Mouse (Mus musculus) testis, adult 2 months (tissue): ENCODE data around the gene Pdzd8.

Experiments used
- CTCF ChIP-seq: fragments of 200-500 bp; IDR thresholded peaks from 2 replicates; pipeline ENCODE4 v1.5.1; 2012; ENCODE audit warnings: low read depth, mild to moderate bottlenecking, inconsistent platforms, low read length, moderate library complexity; ENCODE audit not compliant: control insufficient read depth, insufficient read depth, insufficient replicate concordance
- POLR2A ChIP-seq: fragments of 200-500 bp; IDR thresholded peaks from 2 replicates; pipeline ENCODE4 v1.6.1; 2012; ENCODE audit warnings: low read depth, mild to moderate bottlenecking, inconsistent platforms, low read length, moderate library complexity; ENCODE audit not compliant: control insufficient read depth

GRCm38 (mm10) chr19:59336655-59337054 is 8.9 kb downstream of the Pdzd8 start:
- TF ChIP-seq CTCF (no peak), POLR2A (no peak)
